Mouse (Mus musculus): ENCODE measurements around the gene Ppp2ca. TPM values are rescaled to one million over a fixed set of nuclear protein-coding genes. Genes with fewer than 3 reads are reported as not detected.
"Not testable (repeated sequence)": the region's sequence is repeated elsewhere in the genome, so short reads cannot be mapped to it uniquely, and the experiment has no call there.

Gene Ppp2ca
- polyA plus RNA-seq, 1 experiment from 2014 or later: 84.3 TPM

DNA sequence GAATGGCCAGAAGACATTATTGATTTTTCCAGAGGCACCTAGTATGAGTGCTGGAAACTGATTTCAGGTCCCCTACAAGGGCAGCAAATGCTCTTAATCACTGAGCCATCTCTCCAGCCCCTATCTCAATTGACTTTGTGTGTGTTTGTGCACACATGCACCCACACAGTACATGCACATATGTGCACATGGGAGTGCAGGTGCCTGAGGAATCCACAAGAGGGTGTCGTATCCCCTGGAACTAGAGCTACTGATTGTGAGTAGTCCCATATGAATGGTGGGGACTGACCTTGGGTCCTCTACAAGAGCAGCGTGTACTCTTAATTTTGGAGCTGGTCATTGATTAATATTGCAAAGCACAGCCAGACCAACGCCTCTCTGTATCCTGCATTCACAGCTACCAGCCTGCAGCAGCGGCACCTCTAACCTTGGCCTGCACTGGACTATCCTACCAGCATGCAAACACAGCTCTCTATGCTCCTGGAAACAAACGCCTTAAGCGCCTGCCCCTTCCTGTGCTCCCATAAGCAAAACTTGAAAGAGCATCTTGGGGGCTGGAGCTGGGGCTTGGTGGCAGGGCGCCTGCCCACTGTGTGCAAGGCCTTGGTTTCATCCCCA, 32.1 kb downstream of the Ppp2ca start:
- DNase-seq (ENCODE audit: low spot score): no peak

DNA sequence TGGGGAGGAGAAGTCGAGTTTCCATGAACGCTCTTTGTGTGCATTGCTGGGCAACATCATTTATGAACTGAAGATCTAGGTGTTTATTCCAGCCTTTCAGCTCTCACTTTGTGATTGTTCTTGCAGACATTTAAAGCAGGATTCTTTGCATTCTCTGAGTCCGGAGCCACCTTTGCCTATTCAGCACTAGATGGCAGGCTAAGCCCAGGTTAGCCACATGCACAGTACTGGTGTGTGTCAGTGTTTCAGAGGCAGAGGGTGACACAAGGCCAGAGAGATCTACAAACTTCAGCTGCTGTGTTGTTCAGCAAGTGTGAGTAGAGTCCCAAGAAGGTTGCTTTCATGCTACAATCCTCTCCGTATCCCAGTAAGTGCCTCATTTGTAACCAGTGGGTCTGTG, 45.2 kb downstream of the Ppp2ca start:
- DNase-seq (ENCODE audit: low spot score): peak; percentile 52

DNA sequence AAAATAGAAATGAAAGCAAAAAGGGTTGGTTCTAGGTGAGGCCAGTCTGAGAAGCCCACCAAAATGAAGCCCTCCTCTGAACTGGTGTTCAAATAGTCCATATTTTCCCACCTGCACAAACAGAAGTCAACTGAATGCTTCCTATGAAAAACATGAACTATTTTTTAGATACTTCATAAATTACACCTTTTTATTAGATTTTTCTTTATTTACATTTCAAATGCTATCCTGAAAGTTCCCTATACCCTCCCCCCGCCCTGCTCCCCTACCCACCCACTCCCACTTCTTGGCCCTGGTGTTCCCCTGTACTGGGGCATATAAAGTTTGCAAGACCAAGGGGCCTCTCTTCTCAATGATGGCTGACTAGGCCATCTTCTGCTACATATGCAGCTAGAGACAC, 46.9 kb downstream of the Ppp2ca start, which contains the start of gene Olfr1373:
TSS of gene Olfr1373 (minus strand) at position 101 of the 400 bp plus-strand sequence.
- not testable (repeated sequence) for DNase-seq (ENCODE audit: low spot score)

DNA sequence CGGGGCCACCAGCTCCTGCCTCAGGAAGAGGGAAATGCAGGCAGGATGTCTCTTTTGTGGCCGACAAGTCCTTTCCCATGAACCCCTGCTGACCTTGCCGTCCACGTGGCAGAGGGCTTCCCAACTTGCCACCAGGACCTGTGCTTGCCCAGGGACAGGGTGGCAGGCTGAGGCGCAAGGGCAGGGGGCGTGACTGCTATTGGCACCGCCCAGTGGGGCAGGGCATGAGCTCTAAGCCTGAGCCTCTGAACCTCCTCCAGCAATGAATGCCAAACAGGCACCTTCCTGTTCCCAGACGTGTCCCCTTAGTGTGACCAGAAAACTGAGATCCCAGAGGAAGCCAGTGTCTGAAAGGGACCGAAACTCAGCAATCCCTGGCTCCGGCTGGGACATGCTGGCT, 65.4 kb downstream of the Ppp2ca start:
- no peak for DNase-seq (ENCODE audit: low spot score)

DNA sequence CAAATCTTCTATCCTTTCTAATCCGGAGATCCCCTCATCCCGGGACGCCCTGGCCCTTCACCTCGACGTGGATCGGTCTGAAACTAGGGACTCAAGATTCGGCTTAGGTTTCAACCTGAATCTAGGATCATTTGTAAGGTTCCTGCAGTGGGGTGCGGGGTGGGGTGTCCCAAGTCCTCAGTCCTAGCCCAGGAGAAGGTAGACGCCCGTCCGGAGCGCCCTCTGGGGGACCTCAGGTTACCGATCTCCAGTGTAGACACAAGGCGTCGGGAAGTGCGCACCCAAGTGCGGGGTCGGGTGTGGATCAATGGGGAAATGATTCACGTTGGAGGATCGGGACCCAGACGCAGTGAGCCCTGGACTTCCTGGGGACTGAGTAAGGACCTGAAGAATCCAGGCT, 68.6 kb downstream of the Ppp2ca start:
- DNase-seq (ENCODE audit: low spot score): peak; percentile 10

DNA sequence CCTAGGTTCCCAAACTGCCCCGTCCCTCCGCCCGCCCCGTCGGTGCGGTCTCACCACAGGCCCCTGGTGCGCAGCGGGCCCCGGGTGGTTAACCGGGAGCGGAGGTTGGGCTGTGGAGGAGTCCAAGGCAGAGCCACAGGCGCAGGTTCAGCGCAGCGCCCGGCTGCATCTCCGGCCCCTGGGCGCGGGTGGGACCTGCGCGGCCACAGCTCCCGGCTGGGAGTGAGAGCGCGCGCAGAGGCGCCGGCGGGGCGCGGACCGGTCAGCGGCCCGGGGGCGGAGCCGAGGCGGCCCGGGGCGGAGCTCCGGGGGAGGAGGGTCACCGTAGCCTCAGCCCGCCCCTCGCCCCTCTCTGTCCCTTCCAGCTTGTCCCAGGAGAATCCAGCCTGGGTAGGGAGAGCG, 69.4 kb downstream of the Ppp2ca start:
- not testable (repeated sequence) for DNase-seq (ENCODE audit: low spot score)

DNA sequence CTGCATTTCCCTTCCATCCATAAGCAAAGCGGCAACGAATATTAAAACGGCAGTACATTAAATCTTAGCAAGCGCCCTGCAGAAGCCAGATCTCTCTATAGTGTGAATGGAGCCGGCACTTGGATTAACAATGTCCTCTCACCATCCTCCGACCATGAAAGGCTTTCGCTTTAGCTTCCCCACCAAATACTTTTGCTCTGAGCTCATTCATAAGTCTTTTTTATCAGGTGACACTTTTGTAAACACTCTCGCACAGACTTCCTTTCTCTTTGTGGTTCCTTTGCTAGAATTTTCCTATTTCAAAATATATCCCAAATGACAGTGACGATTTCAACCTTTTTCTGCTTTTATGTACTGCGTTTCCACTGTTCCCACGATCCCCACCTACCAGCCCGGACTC, 70.0 kb downstream of the Ppp2ca start:
- peak; percentile 5 for DNase-seq (ENCODE audit: low spot score)

Small RNA genes lying within 50 kb of the gene (microRNA-seq; reads per million reads assigned to microRNA genes)
- gene Gm24157 (ENCODE audit: borderline number of aligned reads) (not detected), gene Mir3061 (ENCODE audit: borderline number of aligned reads) (20.0 reads per million, percentile 25 among the genes with 10 or more reads in this experiment)

Other genes starting within 250 kb of the Ppp2ca start
- gene Jade2, start 241.0 kb upstream of the Ppp2ca start, polyA plus RNA-seq (2015; fragmentation: Nextera tagmentation; extraction: Ambion mirVana): 6.8 TPM in 2 replicates
- gene Cdkn2aipnl, start 131.0 kb upstream of the Ppp2ca start, polyA plus RNA-seq (2015; fragmentation: Nextera tagmentation; extraction: Ambion mirVana): 177 and 196 TPM in 2 replicates
- 287 and 292 TPM in 2 replicates for gene Ube2b, start 97.9 kb upstream of the Ppp2ca start, polyA plus RNA-seq (2015; fragmentation: Nextera tagmentation; extraction: Ambion mirVana)
- gene Cdkl3, start 94.5 kb upstream of the Ppp2ca start, polyA plus RNA-seq (2015; fragmentation: Nextera tagmentation; extraction: Ambion mirVana): 9.5 and 12.2 TPM in 2 replicates
- not detected in 2 replicates for gene Olfr1373, start 46.8 kb downstream of the Ppp2ca start, polyA plus RNA-seq (2015; fragmentation: Nextera tagmentation; extraction: Ambion mirVana)
- not detected in 2 replicates for gene Olfr1371, start 115.3 kb downstream of the Ppp2ca start, polyA plus RNA-seq (2015; fragmentation: Nextera tagmentation; extraction: Ambion mirVana)
- gene Skp1a, start 133.3 kb downstream of the Ppp2ca start, polyA plus RNA-seq (2015; fragmentation: Nextera tagmentation; extraction: Ambion mirVana): 1,041 and 1,103 TPM in 2 replicates
- 1,084 and 1,272 TPM in 2 replicates for gene Tcf7, start 184.3 kb downstream of the Ppp2ca start, polyA plus RNA-seq (2015; fragmentation: Nextera tagmentation; extraction: Ambion mirVana)